Mouse (Mus musculus) c-Kit-positive CD71-negative TER-119-negative erythroid progenitor cells, embryonic 14.5 days (primary cell): Measurements from ENCODE around the gene Fis1.
"Not testable (repeated sequence)": the region's sequence is repeated elsewhere in the genome, so short reads cannot be mapped to it uniquely, and the experiment has no call there.

ENCODE experiments used
- DNase-seq: peaks from one replicate; pipeline ENCODE4 v3.0.0-alpha.2; 2013; ENCODE audit warnings: low read depth

The Fis1 gene

GRCm38 (mm10) chr5:136953015-136953414, at the start of gene Fis1:
TSS of gene Fis1 (plus strand) at chr5:136953275.
- DNase-seq: peak; percentile 94

- DNase-seq: no peak
Measured at GRCm38 (mm10) chr5:136904621-136905020, 48.5 kb upstream of the Fis1 start.

- no peak for DNase-seq
Measured at GRCm38 (mm10) chr5:136905630-136906029, 47.4 kb upstream of the Fis1 start.

GRCm38 (mm10) chr5:136907587-136907986, 45.5 kb upstream of the Fis1 start:
- DNase-seq: no peak

GRCm38 (mm10) chr5:136907991-136908857, 44.9 kb upstream of the Fis1 start, which contains the start of gene Ift22:
TSS of gene Ift22 (plus strand) at chr5:136908150.
- DNase-seq: peak; percentile 75

GRCm38 (mm10) chr5:136914183-136914582, 38.9 kb upstream of the Fis1 start:
- no peak for DNase-seq

GRCm38 (mm10) chr5:136917613-136918242, 35.3 kb upstream of the Fis1 start:
- DNase-seq: no peak

GRCm38 (mm10) chr5:136918655-136919472, 34.2 kb upstream of the Fis1 start:
- peak; percentile 63 for DNase-seq

- no peak for DNase-seq
Measured at GRCm38 (mm10) chr5:136919546-136920301, 33.4 kb upstream of the Fis1 start.

GRCm38 (mm10) chr5:136922830-136923229, 30.2 kb upstream of the Fis1 start:
- DNase-seq: no peak

- no peak for DNase-seq
Measured at GRCm38 (mm10) chr5:136923751-136924478, 29.2 kb upstream of the Fis1 start.

GRCm38 (mm10) chr5:136929073-136929472, 24.0 kb upstream of the Fis1 start:
- peak; percentile 83 for DNase-seq

GRCm38 (mm10) chr5:136931896-136932295, 21.2 kb upstream of the Fis1 start:
- no peak for DNase-seq

GRCm38 (mm10) chr5:136932956-136933355, 20.1 kb upstream of the Fis1 start:
- DNase-seq: no peak

- DNase-seq: no peak
Measured at GRCm38 (mm10) chr5:136933930-136934329, 19.1 kb upstream of the Fis1 start.

GRCm38 (mm10) chr5:136935905-136936695, 17.0 kb upstream of the Fis1 start:
- no peak for DNase-seq

- DNase-seq: no peak
Measured at GRCm38 (mm10) chr5:136936750-136937149, 16.3 kb upstream of the Fis1 start.

- no peak for DNase-seq
Measured at GRCm38 (mm10) chr5:136937621-136938020, 15.5 kb upstream of the Fis1 start.

GRCm38 (mm10) chr5:136939284-136939683, 13.8 kb upstream of the Fis1 start:
- no peak for DNase-seq

- not testable (repeated sequence) for DNase-seq
Measured at GRCm38 (mm10) chr5:136940029-136940428, 13.0 kb upstream of the Fis1 start.
